Mouse (Mus musculus) myocyte (in vitro differentiated cells): ENCODE data around the gene Omg.

Experiments
- E2F4 ChIP-seq: IDR thresholded peaks from one replicate; pipeline ENCODE4 v1.6.1; 2011; ENCODE audit warnings: mild to moderate bottlenecking, control low read depth, moderate library complexity; ENCODE audit not compliant: insufficient read depth
- TCF12 ChIP-seq: IDR thresholded peaks from one replicate; pipeline ENCODE4 v1.6.1; 2011; ENCODE audit warnings: mild to moderate bottlenecking, control low read depth; ENCODE audit not compliant: poor library complexity, insufficient read depth, severe bottlenecking

- no peak for TF ChIP-seq TCF12
- no peak for TF ChIP-seq E2F4
Measured at GRCm38 (mm10) chr11:79533311-79533710, 29.4 kb upstream of the Omg start.
